Mouse (Mus musculus) cerebellum, adult 8-10 months (tissue): Measurements from ENCODE around the gene Snrnp70.

ENCODE experiments used
- DNase-seq: peaks from one replicate; pipeline ENCODE4 v3.0.0; 2022

The Snrnp70 gene

DNA sequence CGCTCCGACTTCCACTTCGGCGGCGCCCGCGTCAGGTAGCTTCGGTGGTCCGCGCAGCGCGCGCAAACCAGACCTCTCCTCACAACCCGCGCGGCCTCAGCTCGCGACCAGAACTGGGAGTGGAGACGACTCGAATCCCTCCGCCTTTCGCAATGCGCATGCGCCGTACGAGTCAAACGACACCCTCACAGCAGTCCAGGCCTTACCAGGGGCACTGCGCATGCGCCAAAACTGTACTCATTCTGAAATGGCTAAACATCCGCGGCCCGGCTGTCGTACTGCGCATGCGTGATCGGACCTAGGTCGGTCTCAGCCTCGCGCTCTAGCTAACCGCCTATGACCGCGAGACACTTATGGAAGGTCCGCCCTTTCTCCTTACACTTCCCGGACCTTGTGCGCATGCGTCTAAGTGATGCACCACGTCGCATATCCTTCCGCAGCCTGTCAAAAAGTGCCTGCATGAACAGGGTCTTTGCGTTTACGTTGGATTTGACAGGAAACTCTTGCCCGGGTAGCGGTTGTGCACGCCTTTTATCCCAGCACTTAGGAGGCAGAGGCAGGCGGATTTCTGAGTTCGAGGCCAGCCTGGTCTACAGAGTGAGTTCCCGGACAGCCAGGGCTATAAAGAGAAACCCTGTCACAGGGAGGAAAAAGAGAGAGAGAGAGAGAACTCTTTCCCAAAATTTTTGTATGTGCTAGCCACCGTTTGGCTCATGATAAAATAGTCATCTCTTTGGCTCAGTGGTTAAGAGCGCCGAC lies at the start of gene Snrnp70:
Snrnp70 (minus strand) TSS at position 165 of the 759 bp plus-strand sequence.
- DNase-seq, result peak; percentile 100

DNA sequence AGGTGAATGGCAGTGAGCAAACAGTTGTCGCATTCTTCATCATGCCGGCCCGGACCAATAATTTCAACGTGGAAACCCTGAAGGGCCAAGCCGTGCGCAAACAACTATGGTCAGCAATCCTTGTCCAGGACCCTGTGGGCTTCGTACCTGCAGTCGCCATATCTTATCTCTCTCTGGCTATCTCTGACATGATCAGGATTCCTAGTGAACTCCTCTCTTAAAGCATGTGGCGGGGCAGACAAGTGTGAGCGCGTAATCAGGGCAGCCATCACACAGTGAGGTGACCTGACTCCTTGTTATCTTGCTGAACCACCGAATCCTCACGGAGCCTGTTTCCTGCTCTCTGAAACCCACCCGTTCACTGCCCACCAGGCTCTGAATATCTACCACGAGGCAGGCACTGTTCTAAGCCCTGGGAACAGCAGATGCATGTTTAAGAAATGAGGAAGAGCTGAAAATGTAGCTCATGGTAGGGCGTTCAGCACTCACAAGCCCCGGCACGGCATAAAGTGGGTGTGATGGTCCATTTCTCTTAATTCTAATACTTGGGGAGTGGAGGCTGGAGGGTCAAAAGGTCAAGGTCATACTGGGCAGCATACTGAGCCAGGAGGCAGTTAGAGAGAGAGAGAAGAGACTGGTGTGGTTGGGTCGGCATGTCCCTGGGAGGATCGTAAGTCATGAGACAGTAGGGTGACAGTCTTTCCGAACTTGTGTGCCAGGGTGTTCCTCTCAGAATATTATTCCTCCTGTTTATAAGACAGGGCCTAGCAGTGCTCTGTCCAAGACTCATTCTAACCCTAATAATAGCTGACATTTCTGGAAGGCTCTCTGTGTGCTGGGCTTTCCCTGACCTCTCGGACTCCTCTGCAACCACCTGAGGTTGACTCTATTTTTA lies 48.2 kb upstream of the Snrnp70 start:
- no peak for DNase-seq

DNA sequence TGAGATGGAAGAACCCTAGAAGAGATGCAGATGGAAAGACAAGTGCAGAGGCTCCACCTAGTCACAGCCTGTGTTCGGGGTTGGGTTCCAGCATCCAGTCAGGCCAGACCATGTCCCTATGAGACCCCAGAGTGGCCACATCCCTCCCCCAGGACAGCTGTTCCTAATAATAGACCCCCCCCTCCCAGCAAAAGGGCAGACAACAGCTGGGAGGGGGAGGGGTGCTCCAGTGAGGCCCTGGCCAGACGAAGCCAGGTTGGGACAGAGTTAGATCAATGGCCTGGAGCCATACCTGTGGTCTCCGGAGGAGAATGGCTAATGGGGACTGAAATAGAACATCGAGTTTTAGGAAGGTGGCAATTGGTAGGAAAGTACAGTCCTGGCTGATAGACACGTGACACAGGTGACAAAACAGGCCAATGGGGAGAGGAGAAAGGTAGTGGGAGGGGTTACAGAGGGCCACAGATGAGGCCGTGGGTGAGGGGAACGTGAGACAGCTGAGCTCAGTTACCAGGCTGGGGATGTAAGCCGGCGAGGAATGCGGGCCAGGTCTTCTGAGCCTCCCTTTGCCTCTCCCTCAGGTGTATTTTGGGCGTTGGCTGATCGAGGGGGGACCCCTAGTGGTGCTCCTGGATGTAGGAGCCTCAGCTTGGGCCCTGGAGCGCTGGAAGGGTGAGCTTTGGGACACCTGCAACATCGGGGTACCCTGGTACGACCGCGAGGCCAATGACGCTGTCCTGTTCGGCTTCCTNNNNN lies 42.2 kb upstream of the Snrnp70 start, which contains the start of gene Ruvbl2:
Ruvbl2 (minus strand) TSS at position 576 of the 756 bp plus-strand sequence.
- DNase-seq, result no peak

DNA sequence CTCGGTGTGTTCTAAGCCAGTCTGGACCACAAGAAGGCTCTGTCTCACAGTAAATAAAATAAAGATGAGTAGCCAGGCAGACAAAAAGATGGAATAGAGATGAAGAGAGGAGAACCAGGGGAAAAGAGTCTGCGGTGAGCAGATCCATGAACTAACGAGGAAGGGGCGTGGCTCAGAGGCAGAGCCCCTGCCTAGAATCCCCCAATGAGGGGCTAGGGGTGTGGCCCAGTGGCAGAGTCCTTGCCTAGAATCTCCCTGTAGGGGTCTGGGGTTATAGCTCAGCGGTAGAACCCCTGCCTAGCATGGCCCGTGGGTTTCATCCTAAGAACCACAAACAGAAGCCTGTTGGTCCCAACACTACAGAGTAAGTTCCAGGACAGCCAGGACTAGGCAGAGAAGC lies 41.5 kb upstream of the Snrnp70 start:
- DNase-seq, result no peak

DNA sequence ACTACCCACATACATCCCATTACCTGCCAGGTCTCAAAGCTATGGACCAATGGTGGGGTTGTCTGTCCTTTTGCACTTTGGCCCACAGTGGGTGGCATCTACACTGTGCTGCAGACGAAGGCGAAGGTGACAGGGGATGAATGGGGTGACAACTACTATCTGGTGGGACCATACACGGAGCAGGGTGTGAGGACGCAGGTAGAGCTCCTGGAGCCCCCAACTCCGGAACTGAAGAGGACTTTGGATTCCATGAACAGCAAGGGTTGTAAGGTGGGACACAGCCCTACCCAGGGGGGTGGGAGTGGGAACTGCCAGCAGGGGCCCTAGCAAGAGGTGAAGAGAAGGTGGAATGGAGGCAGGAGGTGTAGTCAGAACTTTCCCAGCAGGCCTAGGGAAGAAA lies 40.9 kb upstream of the Snrnp70 start:
- DNase-seq, result no peak

DNA sequence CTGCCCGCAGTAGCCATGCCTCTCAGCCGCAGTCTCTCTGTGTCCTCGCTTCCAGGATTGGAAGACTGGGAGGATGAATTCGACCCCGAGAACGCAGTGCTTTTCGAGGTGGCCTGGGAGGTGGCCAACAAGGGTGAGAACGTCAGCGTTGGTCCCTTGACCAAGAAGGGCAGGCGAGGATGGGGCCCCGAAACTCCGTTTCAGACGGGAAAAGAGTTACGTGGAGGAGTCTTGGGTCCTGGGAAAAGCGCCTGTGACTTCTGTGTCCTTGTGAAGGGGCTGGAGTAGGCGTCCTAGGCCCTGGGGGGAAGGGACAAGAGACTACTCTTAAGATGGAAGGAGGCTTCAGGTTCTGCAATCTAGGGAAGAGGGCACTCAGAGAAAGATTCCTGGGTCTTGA lies 39.5 kb upstream of the Snrnp70 start:
- DNase-seq, result no peak

DNA sequence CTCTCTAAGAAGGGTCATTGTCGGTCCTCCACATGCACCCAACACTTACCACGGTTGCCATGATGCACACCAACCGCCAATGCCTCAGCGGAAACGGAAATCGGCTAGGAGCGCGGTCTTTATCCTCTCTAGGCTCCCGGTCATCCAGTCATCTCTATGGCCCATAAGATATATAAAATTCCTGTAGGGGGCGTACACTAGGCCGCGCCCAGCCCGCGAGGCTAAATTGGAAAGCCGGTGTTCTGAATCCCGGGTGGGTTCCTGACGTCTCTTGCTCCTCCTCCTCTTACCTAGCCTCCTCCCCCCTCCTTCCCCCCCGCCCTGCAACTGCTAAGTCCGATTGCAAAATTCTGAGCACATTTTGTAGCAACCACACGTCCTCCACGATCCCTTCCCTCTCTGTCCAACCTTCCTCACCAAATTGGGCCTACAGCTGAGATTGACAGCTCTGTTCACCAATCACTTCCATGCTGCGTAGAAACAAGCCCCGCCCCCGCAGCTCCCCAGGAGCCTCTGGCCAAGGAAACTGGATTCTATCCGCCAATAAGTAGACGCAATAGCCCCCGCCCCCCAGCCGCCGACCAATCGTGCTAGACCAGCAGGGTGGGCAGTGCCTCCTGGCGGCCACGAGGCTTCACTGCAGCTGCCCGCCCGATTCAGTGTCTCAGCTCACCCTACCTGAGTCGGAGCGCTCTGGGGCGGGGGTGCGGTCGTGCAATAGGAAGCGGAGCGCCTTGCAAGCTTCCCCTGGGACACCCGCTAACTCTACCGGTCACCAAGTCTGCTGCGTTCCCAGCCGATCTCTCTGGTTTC lies 38.9 kb upstream of the Snrnp70 start, which contains the start of gene Gys1:
Gys1 (plus strand) TSS at position 642 of the 813 bp plus-strand sequence.
- DNase-seq, result peak; percentile 100

DNA sequence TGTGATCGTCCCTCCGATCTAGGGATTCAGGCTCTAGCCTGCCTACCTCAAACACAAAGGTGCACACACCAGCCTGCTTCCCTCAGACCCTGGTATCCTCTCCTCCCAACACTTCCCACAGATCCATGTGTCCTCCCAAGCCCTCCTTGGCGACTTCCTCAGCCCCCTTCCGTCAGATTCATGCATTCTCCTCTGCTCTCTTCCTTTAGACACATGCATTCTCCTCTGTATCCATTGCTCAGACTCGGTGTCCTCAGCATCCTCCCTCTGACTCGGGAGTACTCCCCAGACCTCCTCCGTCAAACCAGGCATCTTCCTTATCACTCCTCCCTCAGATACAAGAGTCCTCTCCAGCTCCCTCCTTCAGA lies 38.3 kb upstream of the Snrnp70 start:
- no peak for DNase-seq

DNA sequence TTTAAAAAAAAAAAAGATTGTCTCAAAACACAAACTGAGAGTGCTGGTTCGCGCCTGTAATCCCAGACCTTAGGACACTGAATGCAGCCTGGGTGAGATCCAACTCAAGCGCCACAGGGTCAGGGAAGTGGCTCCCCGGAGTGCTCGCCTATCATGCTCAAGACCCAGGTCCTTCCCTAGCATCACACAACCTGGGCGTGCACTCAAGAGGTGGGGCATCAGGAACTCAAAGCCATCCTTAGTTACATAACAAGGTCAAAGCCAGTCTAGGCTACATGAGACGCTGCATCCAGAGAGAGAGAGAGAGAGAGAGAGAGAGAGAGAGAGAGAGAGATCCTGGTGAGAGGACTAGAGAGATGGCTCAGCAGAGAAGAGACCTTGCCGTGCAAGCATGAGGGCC lies 31.0 kb upstream of the Snrnp70 start:
- no peak for DNase-seq

DNA sequence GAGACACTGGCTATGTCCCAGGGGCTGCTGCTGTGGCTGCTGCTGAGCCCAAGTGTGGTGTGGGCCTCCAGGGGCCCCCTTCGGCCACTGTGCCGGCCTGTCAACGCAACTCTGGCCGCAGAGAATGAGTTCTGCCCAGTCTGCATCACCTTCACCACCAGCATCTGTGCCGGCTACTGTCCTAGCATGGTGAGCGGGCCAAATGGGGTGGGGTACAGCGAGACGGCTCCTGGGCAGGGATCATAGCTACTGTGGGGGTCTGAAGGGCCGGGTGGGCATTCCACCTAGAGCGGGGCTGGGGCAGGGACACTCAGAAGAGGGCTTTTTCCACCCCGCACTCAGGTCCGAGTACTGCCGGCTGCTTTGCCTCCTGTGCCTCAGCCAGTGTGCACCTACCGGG lies 25.7 kb upstream of the Snrnp70 start:
- DNase-seq, result no peak

DNA sequence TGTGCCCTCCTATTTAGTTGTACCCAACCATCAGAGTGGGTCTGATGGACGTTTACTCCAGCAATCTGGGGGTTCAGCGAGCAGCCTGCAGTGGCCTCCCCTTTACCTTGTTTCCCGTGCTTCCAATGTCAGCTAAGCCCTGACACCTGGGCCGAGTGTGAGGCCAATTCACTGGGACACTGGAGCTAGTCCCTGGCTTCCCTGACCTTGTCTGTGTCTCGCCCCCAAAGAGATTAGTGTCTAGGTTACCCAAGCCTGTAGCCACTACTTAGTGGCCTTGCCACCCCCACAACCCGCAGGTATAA lies 25.0 kb upstream of the Snrnp70 start, which contains the start of gene Lhb:
Lhb (plus strand) TSS at position 206 of the 305 bp plus-strand sequence.
- no peak for DNase-seq

DNA sequence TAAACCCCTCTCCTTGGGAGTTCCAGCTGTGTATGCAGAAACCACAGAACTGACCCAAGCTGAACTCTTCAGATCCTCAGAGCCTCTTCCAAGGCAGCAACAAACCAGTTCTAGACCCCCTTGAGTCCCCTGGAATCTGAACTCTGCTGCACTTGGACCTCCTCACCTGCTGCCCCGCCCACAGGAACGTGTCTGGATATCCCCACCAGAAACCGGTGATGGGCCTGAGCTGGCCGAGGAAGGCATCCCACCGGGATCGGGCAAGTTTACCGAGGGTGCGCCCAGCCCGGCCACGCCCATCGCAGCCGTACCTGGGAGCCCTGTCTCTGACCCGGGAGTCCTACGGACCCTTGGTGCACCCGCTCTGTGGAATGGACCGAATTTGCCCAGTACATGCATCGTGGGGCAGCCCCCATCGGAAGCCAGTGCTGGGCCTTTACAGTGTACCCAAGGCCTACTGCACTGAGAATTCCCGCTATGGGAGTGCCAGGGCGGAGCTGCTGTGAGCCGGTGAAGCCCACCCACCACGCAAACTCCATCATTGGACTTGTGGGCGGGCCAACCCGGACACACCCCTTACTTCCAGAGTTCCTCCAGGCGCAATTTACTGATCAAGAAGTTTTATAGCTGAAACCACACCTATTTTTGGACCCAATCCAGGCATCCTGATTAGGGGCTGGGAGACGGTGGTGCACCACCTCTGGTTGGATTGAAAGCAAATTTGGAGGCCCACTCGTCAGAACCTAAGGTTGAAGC lies 24.5 kb upstream of the Snrnp70 start:
- DNase-seq, result no peak

DNA sequence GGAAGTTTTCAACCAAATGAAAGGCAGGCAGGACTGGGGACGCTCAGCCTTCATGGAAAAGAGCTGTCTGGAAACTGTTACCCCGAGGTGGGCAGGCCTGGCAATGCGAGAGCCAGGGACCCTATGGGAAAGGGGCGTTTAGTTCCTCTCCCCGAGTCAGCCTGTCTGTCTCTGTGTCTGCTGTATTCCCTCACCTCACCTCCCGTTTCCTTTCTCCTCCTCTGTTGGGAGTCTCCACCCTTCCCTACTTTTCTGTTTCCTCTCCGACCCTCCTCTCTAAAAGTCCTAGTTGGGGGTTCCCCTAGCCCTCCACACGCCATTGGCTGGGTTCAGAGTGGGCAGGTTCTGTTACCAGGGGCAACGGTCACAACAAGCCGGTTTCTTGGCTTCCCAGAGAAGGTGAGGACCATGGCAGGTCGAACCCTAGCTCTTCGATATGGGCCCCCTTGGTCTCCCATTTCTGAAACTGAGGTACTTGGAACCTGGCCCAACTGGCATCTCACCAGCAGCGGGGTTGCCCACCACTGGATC lies 22.5 kb upstream of the Snrnp70 start:
- DNase-seq, result no peak

DNA sequence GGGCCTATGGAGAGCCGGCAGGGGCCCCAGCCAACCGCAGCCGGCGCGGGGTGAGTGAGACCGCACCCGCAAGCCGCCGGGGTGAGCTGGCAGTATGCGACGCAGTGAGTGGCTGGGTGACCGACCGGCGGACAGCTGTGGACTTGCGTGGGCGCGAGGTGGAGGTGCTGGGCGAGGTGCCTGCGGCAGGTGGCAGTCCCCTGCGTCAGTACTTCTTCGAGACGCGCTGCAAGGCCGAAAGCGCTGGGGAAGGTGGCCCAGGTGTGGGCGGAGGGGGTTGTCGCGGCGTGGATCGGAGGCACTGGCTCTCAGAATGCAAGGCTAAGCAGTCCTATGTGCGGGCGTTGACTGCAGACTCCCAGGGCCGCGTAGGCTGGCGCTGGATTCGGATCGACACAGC lies 20.1 kb upstream of the Snrnp70 start:
- DNase-seq, result no peak

DNA sequence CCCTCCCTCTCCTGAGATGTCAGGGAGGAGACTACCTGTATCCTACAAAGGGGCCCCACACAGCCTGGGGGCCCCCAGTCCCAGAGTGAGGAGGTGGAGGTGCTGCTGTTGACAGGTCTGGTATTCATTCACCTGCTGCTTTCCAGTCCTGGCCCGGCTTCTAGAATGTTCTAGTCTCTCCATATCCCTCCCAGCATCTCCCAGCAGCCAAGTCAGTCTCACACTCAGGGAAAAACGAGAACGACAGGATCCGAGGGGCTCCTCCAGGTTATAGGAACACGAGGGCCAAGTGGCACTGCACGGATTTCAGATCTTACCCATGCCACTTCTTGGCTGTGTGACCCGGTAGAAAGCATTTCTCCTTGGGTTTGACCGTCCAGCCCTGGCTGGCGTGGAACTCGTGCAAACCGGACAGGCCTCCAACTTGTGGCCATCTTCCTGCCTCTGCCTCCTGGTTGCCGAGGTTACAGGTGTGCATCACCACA lies 19.2 kb upstream of the Snrnp70 start:
- DNase-seq, result no peak

DNA sequence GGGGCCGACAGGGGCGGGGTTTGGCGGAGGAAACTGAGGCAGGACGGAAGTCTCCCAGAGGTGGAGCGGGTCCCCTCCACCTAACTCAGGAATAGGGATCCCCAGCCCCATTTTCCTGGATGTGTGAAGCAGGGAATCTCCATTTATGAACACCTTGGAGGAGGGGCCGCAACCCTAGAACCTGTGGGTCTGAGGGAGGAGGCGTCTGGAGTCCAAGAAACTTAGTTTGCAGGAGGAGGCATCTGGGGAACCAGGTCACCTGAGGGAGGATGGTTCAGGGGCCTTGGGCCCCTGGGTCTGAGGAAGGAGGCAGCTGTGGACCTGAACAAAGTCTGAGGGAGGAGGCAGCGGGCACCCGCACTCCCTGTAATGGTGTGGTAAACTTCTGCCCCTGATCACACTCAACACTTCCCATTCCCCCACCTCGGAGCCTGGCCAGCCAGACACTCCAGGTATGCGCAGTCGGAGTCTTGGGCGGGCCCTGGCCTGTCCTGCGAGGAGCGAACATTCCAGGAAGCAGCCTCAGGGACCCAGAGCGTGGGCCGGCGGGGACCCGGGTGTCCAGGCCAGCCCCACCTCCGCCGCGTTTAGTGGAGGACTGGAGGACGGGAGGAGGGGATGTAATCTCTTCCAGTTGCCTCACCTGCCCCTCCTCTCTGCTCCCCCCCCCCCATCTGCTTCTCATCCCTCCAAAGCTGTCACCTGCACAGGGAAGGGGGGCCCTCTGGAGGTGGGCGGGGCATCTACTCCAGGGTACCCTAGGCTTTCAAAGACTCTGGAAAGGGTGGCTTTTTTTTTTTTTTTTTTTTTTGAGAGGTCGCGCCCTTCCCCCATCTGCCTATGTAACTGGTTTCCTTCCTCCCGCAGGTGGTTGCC lies 18.6 kb upstream of the Snrnp70 start:
- no peak for DNase-seq

DNA sequence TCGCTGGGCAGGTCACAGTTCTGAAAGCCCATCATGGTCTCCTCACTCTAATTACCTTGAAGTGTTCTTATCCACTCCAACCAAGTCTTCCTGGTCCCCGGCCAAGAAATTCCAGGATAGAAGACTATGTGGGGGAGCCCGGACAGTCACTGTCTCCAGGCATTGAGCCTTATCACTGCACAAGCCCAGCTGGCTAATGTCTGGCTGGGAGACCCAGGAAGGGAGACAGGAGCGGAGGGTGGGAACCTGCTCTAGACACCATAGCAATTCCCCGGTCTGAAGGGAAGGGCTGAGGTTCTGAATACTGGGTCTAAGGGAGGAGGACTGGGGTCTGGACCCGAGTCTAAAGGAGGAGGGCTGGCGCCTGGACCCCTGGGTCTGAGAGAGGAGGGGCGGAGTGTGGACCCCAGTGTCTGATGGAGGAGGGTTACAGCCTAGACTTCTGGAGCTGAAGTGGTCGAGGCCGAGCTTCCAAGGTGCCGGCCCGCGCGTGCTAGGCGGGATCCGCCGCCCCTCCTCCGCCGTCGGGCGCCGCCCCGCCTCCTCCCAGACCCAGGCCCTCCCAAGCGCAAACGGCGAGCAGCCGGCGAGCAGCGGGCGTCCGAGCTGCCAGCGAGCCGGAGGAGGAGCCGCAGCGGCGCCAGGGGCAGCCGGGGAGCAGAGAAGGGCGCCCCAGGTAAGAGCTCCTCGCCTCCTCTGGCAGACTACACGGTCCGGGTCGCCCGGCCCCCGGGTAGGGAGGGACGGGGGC lies 17.7 kb upstream of the Snrnp70 start, which contains the start of gene Ntf5:
Ntf5 (plus strand) TSS at position 583 of the 751 bp plus-strand sequence.
- no peak for DNase-seq

DNA sequence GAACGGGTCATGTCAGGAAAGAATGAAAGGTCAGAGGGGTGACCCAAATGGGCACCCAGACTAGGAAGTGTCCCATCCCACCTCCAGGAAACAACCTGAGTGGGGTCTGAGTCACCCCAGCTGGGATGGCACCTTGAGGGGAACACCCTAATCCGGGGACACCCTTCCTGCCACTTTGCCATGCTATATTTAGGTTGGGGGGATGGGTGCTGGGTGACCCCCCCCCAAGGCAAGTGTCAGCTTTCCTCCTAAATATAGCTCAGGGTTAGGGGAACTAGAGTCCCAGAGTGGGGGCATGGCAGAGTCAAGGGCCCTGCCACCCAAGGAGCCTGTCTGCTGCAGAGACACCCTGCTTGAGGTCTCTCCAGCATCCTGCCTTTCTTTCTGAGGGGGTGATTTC lies 16.9 kb upstream of the Snrnp70 start:
- no peak for DNase-seq

DNA sequence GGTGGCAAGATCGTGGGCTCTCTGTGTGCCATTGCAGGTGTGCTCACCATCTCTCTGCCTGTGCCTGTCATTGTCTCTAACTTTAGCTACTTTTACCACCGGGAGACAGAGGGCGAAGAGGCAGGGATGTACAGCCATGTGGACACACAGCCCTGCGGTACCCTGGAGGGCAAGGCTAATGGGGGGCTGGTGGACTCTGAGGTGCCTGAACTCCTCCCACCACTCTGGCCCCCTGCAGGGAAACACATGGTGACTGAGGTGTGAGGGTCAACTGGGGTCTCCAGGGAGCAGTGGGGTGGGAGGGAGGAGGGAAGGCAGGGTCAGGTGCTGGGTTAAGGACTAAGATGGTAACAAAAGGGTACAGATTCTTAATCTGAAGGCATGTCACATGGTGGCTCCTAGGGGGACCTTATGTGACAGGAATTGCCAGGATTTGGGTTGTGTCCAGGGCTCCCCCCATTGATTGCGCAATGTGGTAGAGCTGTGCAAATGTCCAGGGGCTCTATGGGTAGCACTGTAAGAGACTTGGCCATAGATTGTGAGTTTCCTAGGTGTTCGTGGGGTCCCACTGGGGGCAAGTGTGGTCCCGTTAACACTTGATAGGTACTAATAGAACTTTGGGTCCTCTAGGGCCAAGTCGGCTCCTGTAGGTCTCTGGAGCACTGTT lies 14.1 kb upstream of the Snrnp70 start:
- DNase-seq, result no peak
